Mouse (Mus musculus) left cerebral cortex, adult 2 months (tissue): ENCODE results near the gene Rad51c. TPM values are rescaled to one million over a fixed set of nuclear protein-coding genes. Genes with fewer than 3 reads are reported as not detected.
"Not testable (repeated sequence)": the region's sequence is repeated elsewhere in the genome, so short reads cannot be mapped to it uniquely, and the experiment has no call there.

Experiments used
- DNase-seq, 2 experiments: peaks; one replicate each; pipeline ENCODE4 v3.0.0; 2021 to 2022; ENCODE audit warnings: low spot score in 2 of 2, mixed read lengths in 1 of 2; ENCODE audit errors: extremely low spot score in 1 of 2
- H3K27ac ChIP-seq: fragments of 200-600 bp; 2 replicates; pipeline ENCODE4 v1.8.1; 2022
- H3K4me3 ChIP-seq: fragments of 200-600 bp; 2 replicates; pipeline ENCODE4 v1.8.1; 2022
- CTCF ChIP-seq: fragments of 200-600 bp; IDR thresholded peaks from 2 replicates; pipeline ENCODE4 v1.8.1; 2022; ENCODE audit warnings: antibody characterized with exemption, mild to moderate bottlenecking, moderate library complexity
- intact Hi-C: fragments of 180-260 bp; cut with DNase I; formaldehyde crosslinking; loops from one replicate; pipeline ENCODE4 v1.15.1; 2025
- total RNA-seq, 2 experiments: library from RNA; stranded (reverse); gene quantifications; 2 replicates each; pipeline ENCODE4 v1.2.3; 2021

Gene Rad51c
- total RNA-seq, 2 experiments from 2014 or later, result 3.1 to 4.4 TPM

DNA sequence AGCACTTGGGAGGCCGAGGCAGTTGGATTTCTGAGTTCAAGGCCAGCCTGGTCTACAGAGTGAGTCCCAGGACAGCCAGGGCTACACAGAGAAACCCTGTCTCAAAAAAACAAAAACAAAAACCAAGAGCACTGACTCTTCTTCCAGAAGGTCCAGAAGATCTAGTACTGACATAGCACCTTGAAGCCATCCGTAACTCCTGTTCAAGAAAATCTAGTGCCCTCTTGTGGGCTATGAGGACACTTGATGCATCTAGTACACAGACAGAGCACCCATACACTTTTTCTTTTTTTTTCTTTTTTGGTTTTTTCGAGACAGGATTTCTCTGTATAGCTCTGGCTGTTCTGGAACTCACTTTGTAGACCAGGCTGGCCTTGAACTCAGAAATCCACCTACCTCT, 8.7 kb upstream of the Rad51c start:
- H3K4me3 ChIP-seq, H3K27ac ChIP-seq, DNase-seq, intact Hi-C loops: not testable (repeated sequence)
- peak; percentile 46 for TF ChIP-seq CTCF

DNA sequence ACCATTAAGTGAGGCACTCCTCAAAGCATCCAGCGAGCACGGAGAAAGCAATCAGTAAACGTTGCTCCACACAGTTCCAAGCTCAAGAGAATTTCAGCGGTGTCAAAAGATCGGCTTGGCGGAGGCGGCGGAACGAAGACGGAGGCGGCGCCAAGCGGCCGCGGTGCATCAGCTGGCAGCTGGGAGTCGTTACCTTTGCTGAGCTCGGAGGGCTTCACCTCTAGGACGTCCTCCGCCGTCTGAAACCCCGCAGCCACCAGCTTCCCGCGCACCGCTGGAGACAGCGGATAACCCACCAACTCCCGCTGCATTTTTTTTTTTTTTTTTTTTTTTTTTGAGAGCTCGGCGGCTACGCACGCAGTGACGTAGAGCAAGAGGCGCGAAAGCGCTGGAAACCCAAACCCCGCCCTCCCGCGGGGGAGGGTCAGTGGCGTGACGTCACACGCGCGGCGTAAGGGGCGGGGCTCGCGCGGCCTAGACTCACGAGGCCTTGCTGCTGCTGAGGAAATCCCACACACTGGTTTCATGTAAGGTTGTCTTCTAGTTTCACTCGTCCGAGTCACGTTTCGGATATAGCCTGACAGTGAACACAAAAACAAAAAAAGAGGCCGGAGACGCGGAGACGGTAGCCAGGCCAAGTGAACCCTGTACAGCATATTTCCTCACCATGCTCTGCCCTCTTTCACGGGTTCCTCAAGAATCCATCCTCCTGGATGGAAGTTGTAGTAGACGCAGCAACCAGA, 472 bp downstream of the Rad51c start:
- DNase-seq, result peak; percentile 95 to 98
- peak overlapping the region; percentile 96 for H3K27ac ChIP-seq
- peak overlapping the region; percentile 65 for H3K4me3 ChIP-seq
- intact Hi-C loops, result no loop called here
- TF ChIP-seq CTCF, result no peak; the same call in 1 of the 2 replicates

- no peak for DNase-seq
- intact Hi-C loops, result no loop called here
- peak; percentile 19 for TF ChIP-seq CTCF
- H3K4me3 ChIP-seq, result no peak overlapping the region
- H3K27ac ChIP-seq, result no peak overlapping the region
These were observed 6.4 kb downstream of the Rad51c start for GRCm38 (mm10) chr11:87398402-87398801.

- intact Hi-C loops, result loop anchor here (1.0 kb wide), 1 partner anchor 180 kb away; no protein-coding TSS in a partner anchor
- TF ChIP-seq CTCF, result peak; percentile 85
- peak; percentile 37 to 46 for DNase-seq
- Histone ChIP-seq H3K4me3 (no peak overlapping the region), H3K27ac (no peak overlapping the region)
These were observed 10.9 kb downstream of the Rad51c start for GRCm38 (mm10) chr11:87393855-87394254.

GRCm38 (mm10) chr11:87385676-87386075, 19.1 kb downstream of the Rad51c start:
- TF ChIP-seq CTCF, result peak; percentile 24
- Histone ChIP-seq H3K4me3 (no peak overlapping the region), H3K27ac (no peak overlapping the region)
- intact Hi-C loops, result loop anchor here (5.0 kb wide), 1 partner anchor 73 kb away; no protein-coding TSS in a partner anchor
- DNase-seq, result no peak

DNA sequence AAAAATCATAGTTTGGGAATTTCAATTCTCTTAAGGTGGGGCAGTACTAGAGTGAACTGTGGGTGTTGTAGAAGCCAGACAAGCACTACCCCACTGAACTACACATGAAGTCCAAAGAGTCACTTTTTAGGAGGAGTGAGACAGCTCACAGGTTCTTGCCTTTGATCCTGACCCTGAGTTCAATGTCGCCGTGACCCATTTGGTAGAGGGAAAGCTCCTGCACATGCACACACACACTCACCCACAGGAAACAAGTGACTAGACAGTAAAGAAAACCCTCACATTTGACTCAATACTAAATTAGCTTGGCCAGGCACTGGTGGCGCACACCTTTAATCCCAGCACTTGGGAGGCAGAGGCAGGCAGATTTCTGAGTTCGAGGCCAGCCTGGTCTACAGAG, 20.2 kb downstream of the Rad51c start:
- no peak for TF ChIP-seq CTCF

GRCm38 (mm10) chr11:87367865-87368580, 36.7 kb downstream of the Rad51c start:
- TF ChIP-seq CTCF, result no peak
- no peak overlapping the region for H3K4me3 ChIP-seq
- no peak overlapping the region for H3K27ac ChIP-seq
- intact Hi-C loops, result no loop called here
- DNase-seq, result no peak

More for the DNA sequence above, 20.2 kb downstream of the Rad51c start:
- H3K4me3 ChIP-seq, result no peak overlapping the region
- intact Hi-C loops, result no loop called here
- DNase-seq, result no peak
- H3K27ac ChIP-seq, result no peak overlapping the region

GRCm38 (mm10) chr11:87367061-87367460, 37.7 kb downstream of the Rad51c start:
- intact Hi-C loops, result no loop called here
- H3K27ac ChIP-seq, result no peak overlapping the region
- H3K4me3 ChIP-seq, result no peak overlapping the region
- no peak for TF ChIP-seq CTCF
- no peak for DNase-seq

GRCm38 (mm10) chr11:87365120-87365519, 39.6 kb downstream of the Rad51c start:
- intact Hi-C loops, result no loop called here
- Histone ChIP-seq H3K27ac (no peak overlapping the region), H3K4me3 (no peak overlapping the region)
- DNase-seq, result no peak
- no peak for TF ChIP-seq CTCF

- no peak for TF ChIP-seq CTCF
- Histone ChIP-seq H3K4me3 (peak overlapping the region; percentile 99), H3K27ac (peak overlapping the region; percentile 96)
- intact Hi-C loops, result loop anchor here (5.0 kb wide), 1 partner anchor 112 kb away; no protein-coding TSS in a partner anchor
- no peak for DNase-seq
These were observed 45.5 kb downstream of the Rad51c start for GRCm38 (mm10) chr11:87359262-87359612.

DNA sequence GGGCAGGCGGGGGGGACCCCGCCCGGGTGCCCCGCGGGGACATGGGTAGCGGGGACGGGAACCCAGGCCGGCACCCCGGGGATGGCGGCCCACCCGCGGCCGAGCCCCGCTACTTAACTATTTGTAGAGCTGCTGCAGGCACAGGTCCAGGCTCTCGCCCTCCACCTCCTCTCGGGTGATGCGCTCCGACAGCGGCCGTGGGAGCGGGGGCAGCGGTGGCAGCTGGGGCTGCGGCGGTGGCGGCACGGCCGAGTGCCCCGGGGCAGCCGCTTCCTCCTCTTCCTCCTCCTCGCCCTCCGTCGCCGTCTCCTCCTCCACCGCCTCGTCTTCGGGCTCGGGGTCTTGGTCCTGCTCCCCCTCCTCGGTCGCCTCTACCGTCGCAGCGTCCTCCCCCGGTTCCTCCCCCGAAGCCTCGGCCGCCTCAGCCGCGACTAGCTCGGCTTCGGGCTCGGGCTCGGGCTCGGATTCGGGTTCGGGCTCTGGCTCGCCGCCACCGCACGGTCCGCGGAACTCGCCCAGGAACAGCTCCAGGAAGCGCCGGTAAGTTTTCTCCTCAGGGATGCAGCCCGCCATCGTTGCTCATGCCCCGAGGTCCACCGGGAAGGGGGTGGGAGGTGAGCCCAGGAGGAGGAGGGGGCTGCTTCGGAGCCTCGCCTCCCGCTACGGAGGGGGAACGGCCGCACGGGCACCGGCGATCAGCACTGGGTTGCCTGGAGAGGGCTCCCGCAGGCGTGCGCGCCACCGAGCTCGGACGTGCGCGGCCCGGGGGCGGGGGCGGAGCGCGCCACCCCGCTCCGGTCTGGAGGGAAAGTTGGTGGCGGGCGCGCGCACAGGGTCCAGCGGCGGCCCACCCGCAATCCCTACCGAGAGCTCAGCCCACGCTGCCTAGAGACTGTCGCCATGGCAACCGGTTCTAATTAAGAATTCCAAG, 46.2 kb downstream of the Rad51c start, which contains the start of gene Ppm1e:
Gene Ppm1e (minus strand): TSS at position 693 of the 931 bp plus-strand sequence.
- peak; percentile 88 to 89 for DNase-seq
- peak within 1 kb of the TSS; percentile 96 for H3K27ac ChIP-seq
- intact Hi-C loops, result loop anchor here (5.0 kb wide), 1 partner anchor 111 kb away; no protein-coding TSS in a partner anchor
- H3K4me3 ChIP-seq, result peak within 1 kb of the TSS; percentile 99
- no peak for TF ChIP-seq CTCF
